Comparison of ENCODE assay signal across 27 mouse cellular contexts in genomic region chr11:100888348-100888820, GRCm38 (mm10). TPM values are rescaled to one million over a fixed set of nuclear protein-coding genes. Genes with fewer than 3 reads are reported as not detected.
DNase-seq lines count a peak whose midpoint lies in the region; ATAC-seq and TF ChIP-seq lines count a peak whose summit lies in the region.
"Had no signal": no experiment of that assay in that cellular context is flagged by ENCODE, and none has a peak within 500 bp of the region (broad histone marks: within the 10 kb centered on the region; RNA-seq: fewer than 3 reads in every experiment).

No protein-coding gene starts in this region.

- TF ChIP-seq EP300 in liver, embryonic 14.5 days (IDR thresholded peaks at IDR 0.05; ENCODE audit: low read depth), result no peak

- no peak overlapping the region for H3K4me2 ChIP-seq in liver, embryonic 11.5 days
- H3K4me2 ChIP-seq in liver, embryonic 14.5 days (ENCODE audit: low read depth), result no peak overlapping the region
- H3K4me2 ChIP-seq in hindbrain, embryonic 16.5 days (ENCODE audit: low read length), result no peak overlapping the region
- H3K4me2 ChIP-seq: intestine, embryonic 15.5 days; limb, embryonic 12.5 days; midbrain, embryonic 12.5 days; neural tube, embryonic 12.5 days had no signal

- 0 out of 2 replicates have a peak overlapping the region, but pooled peaks have one; percentile 27 for H3K9ac ChIP-seq in liver, embryonic 11.5 days (ENCODE audit: low read depth, low read length)
- no peak overlapping the region for H3K9ac ChIP-seq in liver, embryonic 14.5 days (replicated peaks)
- no peak overlapping the region for H3K9ac ChIP-seq in hindbrain, embryonic 16.5 days (ENCODE audit: low read depth, low read length)
- H3K9ac ChIP-seq: forebrain, postnatal 0 days; intestine, embryonic 15.5 days; limb, embryonic 12.5 days; midbrain, embryonic 12.5 days; neural tube, embryonic 12.5 days had no signal

- H3K36me3 ChIP-seq in liver, embryonic 11.5 days (ENCODE audit: control insufficient read depth, insufficient read depth, low read length), result peaks cover 9% of the 10 kb centered on the region
- H3K36me3 ChIP-seq in G1E (replicated peaks), result peaks cover 92% of the 10 kb centered on the region
- H3K36me3 ChIP-seq in liver, embryonic 14.5 days (replicated peaks; ENCODE audit: control insufficient read depth, insufficient read depth, low read depth), result peaks cover 12% of the 10 kb centered on the region
- H3K36me3 ChIP-seq in hindbrain, embryonic 16.5 days (ENCODE audit: control insufficient read depth, insufficient read depth, low read length), result peaks cover 25% of the 10 kb centered on the region
- H3K36me3 ChIP-seq: midbrain, embryonic 12.5 days had no signal

- no peak overlapping the region for H3K4me3 ChIP-seq in liver, embryonic 11.5 days (ENCODE audit: low read depth, low read length)
- H3K4me3 ChIP-seq in G1E (ENCODE audit: low read depth, low read length), result peak overlapping the region; percentile 58; the same call in 1 of the 2 replicates
- no peak overlapping the region for H3K4me3 ChIP-seq in liver, embryonic 14.5 days (ENCODE audit: insufficient read depth in 1 of 2, low read depth in 2 of 2, low read length in 2 of 2)
- H3K4me3 ChIP-seq in hindbrain, embryonic 16.5 days (ENCODE audit: low read length), result no peak overlapping the region
- H3K4me3 ChIP-seq: erythroblast, embryonic 14.5 days; intestine, embryonic 15.5 days; layer of hippocampus, adult 2 months; left cerebral cortex, adult 2 months; limb, embryonic 12.5 days; midbrain, embryonic 12.5 days; myocyte; neural tube, embryonic 12.5 days had no signal

- ATAC-seq in liver, embryonic 11.5 days (replicated peaks; ENCODE audit: low FRiP score), result no peak
- peak; percentile 13; the same call in 1 of the 2 replicates for ATAC-seq in G1E (ENCODE audit: extremely low read depth, insufficient number of reproducible peaks, low FRiP score, poor library complexity, severe bottlenecking)
- ATAC-seq in liver, embryonic 14.5 days (ENCODE audit: insufficient read depth), result no peak
- ATAC-seq in hindbrain, embryonic 16.5 days, result no peak
- ATAC-seq in activated CD4-positive, CD25-positive, alpha-beta regulatory T cell, adult 4 months, result no peak
- ATAC-seq: forebrain, postnatal 0 days; hindbrain, postnatal 0 days; intestine, embryonic 15.5 days had no signal

- H3K27ac ChIP-seq in liver, embryonic 11.5 days (ENCODE audit: low read depth, low read length), result peak overlapping the region; percentile 33; the same call in 1 of the 2 replicates
- peak overlapping the region; percentile 14 for H3K27ac ChIP-seq in liver, embryonic 14.5 days
- no peak overlapping the region for H3K27ac ChIP-seq in hindbrain, embryonic 16.5 days (ENCODE audit: low read depth, low read length)
- H3K27ac ChIP-seq: hindbrain, postnatal 0 days; intestine, embryonic 15.5 days; layer of hippocampus, adult 2 months; left cerebral cortex, adult 2 months; limb, embryonic 12.5 days; midbrain, embryonic 12.5 days; neural tube, embryonic 12.5 days had no signal

- TF ChIP-seq CTCF in G1E (IDR thresholded peaks at IDR 0.05; ENCODE audit: low read depth, low read length), result no peak
- TF ChIP-seq CTCF in liver, embryonic 14.5 days (IDR thresholded peaks at IDR 0.05; ENCODE audit: low read depth), result no peak

- peaks cover 73% of the 10 kb centered on the region for H3K4me1 ChIP-seq in liver, embryonic 11.5 days (replicated peaks; ENCODE audit: control insufficient read depth, insufficient read depth, low read length)
- H3K4me1 ChIP-seq in G1E (ENCODE audit: insufficient read depth, low read depth, low read length), result peaks cover 99% of the 10 kb centered on the region
- peaks cover 53 to 71% of the 10 kb centered on the region in 2 experiments for H3K4me1 ChIP-seq in liver, embryonic 14.5 days (replicated peaks; ENCODE audit: control insufficient read depth in 2 of 2, insufficient read depth in 2 of 2, low read length in 1 of 2)
- H3K4me1 ChIP-seq in hindbrain, embryonic 16.5 days (ENCODE audit: control insufficient read depth, insufficient read depth, low read depth, low read length), result no peaks in the 10 kb centered on the region
- H3K4me1 ChIP-seq: intestine, embryonic 15.5 days; limb, embryonic 12.5 days; neural tube, embryonic 12.5 days had no signal

- WGBS in liver, embryonic 11.5 days, result 51% methylated on average over 10 of the region's 10 CpGs
- 29% methylated on average over 10 of the region's 10 CpGs for WGBS in liver, embryonic 14.5 days (ENCODE audit: insufficient replicate concordance)
- 74% methylated on average over 10 of the region's 10 CpGs for WGBS in hindbrain, embryonic 16.5 days

- H3K9me3 ChIP-seq in liver, embryonic 11.5 days (ENCODE audit: control insufficient read depth, low read length), result no peaks in the 10 kb centered on the region
- H3K9me3 ChIP-seq in G1E (replicated peaks), result no peaks in the 10 kb centered on the region
- no peaks in the 10 kb centered on the region for H3K9me3 ChIP-seq in liver, embryonic 14.5 days (ENCODE audit: control insufficient read depth, low read length)
- H3K9me3 ChIP-seq in hindbrain, embryonic 16.5 days (ENCODE audit: control insufficient read depth, low read length), result no peaks in the 10 kb centered on the region
- H3K9me3 ChIP-seq: intestine, embryonic 15.5 days; limb, embryonic 12.5 days; midbrain, embryonic 12.5 days; neural tube, embryonic 12.5 days had no signal

- DNase-seq in liver, embryonic 11.5 days (ENCODE audit: low spot score), result no peak
- DNase-seq in liver (no peak), 416B (ENCODE audit: low read depth) (peak; percentile 57), G1E (ENCODE audit: low spot score) (peak; percentile 57)
- no peak for DNase-seq in liver, embryonic 14.5 days (ENCODE audit: low read depth in 3 of 3, low spot score in 3 of 3)
- DNase-seq: adrenal gland, postnatal 25 days; cerebellum, adult 18-20 months; cerebellum, postnatal 10 days; forebrain, postnatal 0 days; heart, postnatal 14 days; kidney, adult 2 months; kidney, postnatal 36 days; lung, adult 18-20 months; lung, postnatal 10 days; right cerebral cortex, adult 18-20 months; spleen, adult 18-20 months had no signal

- H3K27me3 ChIP-seq in liver, embryonic 11.5 days (replicated peaks; ENCODE audit: control insufficient read depth, insufficient read depth, low read length), result no peaks in the 10 kb centered on the region
- H3K27me3 ChIP-seq in G1E (ENCODE audit: insufficient read depth, low read length), result no peaks in the 10 kb centered on the region
- H3K27me3 ChIP-seq in liver, embryonic 14.5 days (ENCODE audit: control insufficient read depth, insufficient read depth, low read length), result no peaks in the 10 kb centered on the region
- no peaks in the 10 kb centered on the region for H3K27me3 ChIP-seq in hindbrain, embryonic 16.5 days (replicated peaks; ENCODE audit: control insufficient read depth, insufficient read depth, low read length)
- H3K27me3 ChIP-seq: intestine, embryonic 15.5 days; limb, embryonic 12.5 days; midbrain, embryonic 12.5 days; neural tube, embryonic 12.5 days had no signal

RNA-seq across cellular contexts. Expression of gene Stat5a, which starts 29.2 kb away (rescaled TPM):
- 26.3 and 27.8 TPM in 2 replicates for polyA plus RNA-seq in liver, embryonic 11.5 days (2014; fragmentation: Nextera tagmentation; extraction: Ambion mirVana)
- total RNA-seq in G1E (2014; fragmentation: Nextera tagmentation), result 161 and 162 TPM in 2 replicates
- total RNA-seq in G1E (2017), result 106 and 112 TPM in 2 replicates
- polyA plus RNA-seq in G1E (2012), result 157 and 161 TPM in 2 replicates
- 7.8 and 8.5 TPM in 2 replicates for polyA plus RNA-seq in liver, embryonic 14.5 days (2012; rRNA removed)
- polyA plus RNA-seq in liver, embryonic 14.5 days (2014; fragmentation: Nextera tagmentation; extraction: Ambion mirVana), result 7.2 and 8.6 TPM in 2 replicates
- 1.8 and 2.4 TPM in 2 replicates for polyA plus RNA-seq in hindbrain, embryonic 16.5 days (2015; fragmentation: Nextera tagmentation; extraction: Ambion mirVana)
- polyA plus RNA-seq in activated CD4-positive, CD25-positive, alpha-beta regulatory T cell, adult 4 months (2017; shearing (Covaris generic)), result 10 to 100 TPM; 23.8 to 37.0 TPM

RNA-seq across cellular contexts. Expression of gene Stat5b, which starts 37.9 kb away (rescaled TPM):
- polyA plus RNA-seq in liver, embryonic 11.5 days (2014; fragmentation: Nextera tagmentation; extraction: Ambion mirVana), result 46.0 and 50.1 TPM in 2 replicates
- total RNA-seq in G1E (2014; fragmentation: Nextera tagmentation), result 91.4 and 93.0 TPM in 2 replicates
- total RNA-seq in G1E (2017), result 52.2 and 55.9 TPM in 2 replicates
- polyA plus RNA-seq in G1E (2012), result 65.8 and 73.5 TPM in 2 replicates
- polyA plus RNA-seq in liver, embryonic 14.5 days (2012; rRNA removed), result 10.6 and 12.4 TPM in 2 replicates
- 16.4 and 19.3 TPM in 2 replicates for polyA plus RNA-seq in liver, embryonic 14.5 days (2014; fragmentation: Nextera tagmentation; extraction: Ambion mirVana)
- 15.0 and 18.9 TPM in 2 replicates for polyA plus RNA-seq in hindbrain, embryonic 16.5 days (2015; fragmentation: Nextera tagmentation; extraction: Ambion mirVana)
- polyA plus RNA-seq in activated CD4-positive, CD25-positive, alpha-beta regulatory T cell, adult 4 months (2017; shearing (Covaris generic)), result 10 to 100 TPM; 27.8 to 37.2 TPM

RNA-seq across cellular contexts. Expression of gene Stat3, which starts 51.0 kb away (rescaled TPM):
- 52.9 and 57.3 TPM in 2 replicates for polyA plus RNA-seq in liver, embryonic 11.5 days (2014; fragmentation: Nextera tagmentation; extraction: Ambion mirVana)
- total RNA-seq in G1E (2014; fragmentation: Nextera tagmentation), result 81.1 and 87.5 TPM in 2 replicates
- 69.3 and 70.3 TPM in 2 replicates for total RNA-seq in G1E (2017)
- polyA plus RNA-seq in G1E (2012), result 42.1 and 63.5 TPM in 2 replicates
- 15.0 and 17.7 TPM in 2 replicates for polyA plus RNA-seq in liver, embryonic 14.5 days (2012; rRNA removed)
- polyA plus RNA-seq in liver, embryonic 14.5 days (2014; fragmentation: Nextera tagmentation; extraction: Ambion mirVana), result 27.2 and 27.4 TPM in 2 replicates
- 49.2 and 49.5 TPM in 2 replicates for polyA plus RNA-seq in hindbrain, embryonic 16.5 days (2015; fragmentation: Nextera tagmentation; extraction: Ambion mirVana)
- 10 to 100 TPM; 71.0 to 82.0 TPM for polyA plus RNA-seq in activated CD4-positive, CD25-positive, alpha-beta regulatory T cell, adult 4 months (2017; shearing (Covaris generic))

Comparison
In these comparisons a context has a peak if more than half of its experiments do, and no peak if none do; other contexts are left out.
1. DNase-seq: peak in 416B (single experiment) and G1E (single experiment); none in liver, embryonic 11.5 days (single experiment), liver (single experiment) and liver, embryonic 14.5 days (0 of 3).